ENCODE assay signal across 12 mouse cellular contexts in genomic region chr8:4608896-4609295, GRCm38 (mm10).
"Had no signal": no experiment of that assay in that cellular context is flagged by ENCODE, and none has a peak within 500 bp of the region (broad histone marks: within the 10 kb centered on the region; RNA-seq: fewer than 3 reads in every experiment).

No protein-coding gene starts in this region.

- H3K27ac ChIP-seq: intestine, embryonic 15.5 days; left cerebral cortex, adult 2 months; liver, embryonic 13.5 days; neural tube, embryonic 13.5 days; stomach, postnatal 0 days had no signal

- H3K9me3 ChIP-seq: intestine, embryonic 15.5 days; liver, embryonic 13.5 days; neural tube, embryonic 13.5 days had no signal

- H3K36me3 ChIP-seq: intestine, embryonic 15.5 days; liver, embryonic 13.5 days; neural tube, embryonic 13.5 days had no signal

- DNase-seq: kidney, adult 18-20 months; kidney, postnatal 14 days; liver; liver, embryonic 13.5 days; liver, postnatal 0 days; lung, postnatal 36 days; midbrain, embryonic 14.5 days; thymus, postnatal 14 days had no signal

- H3K4me3 ChIP-seq: intestine, embryonic 15.5 days; left cerebral cortex, adult 2 months; liver, embryonic 13.5 days; neural tube, embryonic 13.5 days had no signal

- ATAC-seq: intestine, embryonic 15.5 days; liver, postnatal 0 days had no signal

- H3K27me3 ChIP-seq: intestine, embryonic 15.5 days; liver, embryonic 13.5 days; neural tube, embryonic 13.5 days had no signal

- H3K9ac ChIP-seq: intestine, embryonic 15.5 days; liver, embryonic 13.5 days; liver, postnatal 0 days; neural tube, embryonic 13.5 days had no signal

- H3K4me1 ChIP-seq: intestine, embryonic 15.5 days had no signal

- H3K4me2 ChIP-seq: intestine, embryonic 15.5 days; liver, embryonic 13.5 days; neural tube, embryonic 13.5 days had no signal
